Mouse (Mus musculus) G1E-ER4 (cell line): ENCODE measurements around the gene Itga2. TPM values are rescaled to one million over a fixed set of nuclear protein-coding genes. Genes with fewer than 3 reads are reported as not detected.

Source experiments
- GATA1 ChIP-seq: IDR thresholded peaks from one replicate; pipeline ENCODE4 v1.8.0; 2012; ENCODE audit warnings: low read length, inconsistent platforms
- polyA plus RNA-seq: library from polyadenylated mRNA; stranded (reverse); fragments of >175 nt; gene quantifications from 2 replicates; pipeline ENCODE4 v1.2.3, GENCODE M21; 2012

The Itga2 gene
- polyA plus RNA-seq, 1 experiment = not detected

- TF ChIP-seq GATA1 = no peak
Observed at GRCm38 (mm10) chr13:114845804-114846203, 86.1 kb downstream of the Itga2 start.

- TF ChIP-seq GATA1 = no peak
Observed at GRCm38 (mm10) chr13:114843318-114843717, 88.6 kb downstream of the Itga2 start.

GRCm38 (mm10) chr13:114840545-114840944, 91.4 kb downstream of the Itga2 start:
- no peak for TF ChIP-seq GATA1

GRCm38 (mm10) chr13:114839098-114839497, 92.8 kb downstream of the Itga2 start:
- no peak for TF ChIP-seq GATA1

- TF ChIP-seq GATA1 = no peak
Observed at GRCm38 (mm10) chr13:114838535-114838990, 93.3 kb downstream of the Itga2 start.

- peak; percentile 56 for TF ChIP-seq GATA1
Observed at GRCm38 (mm10) chr13:114837061-114837460, 94.8 kb downstream of the Itga2 start.

- TF ChIP-seq GATA1 = no peak
Observed at GRCm38 (mm10) chr13:114834580-114834979, 97.3 kb downstream of the Itga2 start.

- no peak for TF ChIP-seq GATA1
Observed at GRCm38 (mm10) chr13:114833351-114833750, 98.5 kb downstream of the Itga2 start.

GRCm38 (mm10) chr13:114832761-114833160, 99.1 kb downstream of the Itga2 start:
- TF ChIP-seq GATA1 = no peak

- TF ChIP-seq GATA1 = no peak
Observed at GRCm38 (mm10) chr13:114831367-114831833, 100.5 kb downstream of the Itga2 start.

GRCm38 (mm10) chr13:114825377-114825855, 106.5 kb downstream of the Itga2 start:
- no peak for TF ChIP-seq GATA1

- TF ChIP-seq GATA1 = no peak
Observed at GRCm38 (mm10) chr13:114822871-114823270, 109.0 kb downstream of the Itga2 start.

- TF ChIP-seq GATA1 = no peak
Observed at GRCm38 (mm10) chr13:114818513-114818912, 113.4 kb downstream of the Itga2 start.

- no peak for TF ChIP-seq GATA1
Observed at GRCm38 (mm10) chr13:114817751-114818360, 114.0 kb downstream of the Itga2 start, which contains the start of gene Mocs2. Gene Mocs2 (plus strand): TSS chr13:114818236.

- TF ChIP-seq GATA1 = no peak
Observed at GRCm38 (mm10) chr13:114809624-114810210, 122.2 kb downstream of the Itga2 start.

GRCm38 (mm10) chr13:114802971-114803370, 128.9 kb downstream of the Itga2 start:
- TF ChIP-seq GATA1 = no peak

- TF ChIP-seq GATA1 = no peak
Observed at GRCm38 (mm10) chr13:114801857-114802256, 130.0 kb downstream of the Itga2 start.
